Mouse (Mus musculus) hindbrain, embryonic 15.5 days (tissue): ENCODE data around the gene Nt5c2. TPM values are rescaled to one million over a fixed set of nuclear protein-coding genes. Genes with fewer than 3 reads are reported as not detected.

Experiments
- ATAC-seq: fragments of 200-750 bp; cut with Nextera tagmentation; 2 replicates; pipeline ENCODE4 v1.8.0; 2017; ENCODE audit warnings: low read depth, moderate number of reproducible peaks, moderate TSS enrichment; ENCODE audit not compliant: low FRiP score
- H3K27ac ChIP-seq: fragments of 300-500 bp; sonication (generic); replicated peaks from 2 replicates; pipeline ENCODE4 v1.5.1; 2015; ENCODE audit warnings: mild to moderate bottlenecking, inconsistent platforms
- H3K27me3 ChIP-seq: fragments of 300-500 bp; sonication (generic); 2 replicates; pipeline ENCODE4 v1.6.1; 2015; ENCODE audit warnings: control low read depth, inconsistent platforms
- H3K36me3 ChIP-seq: fragments of 300-500 bp; sonication (generic); 2 replicates; pipeline ENCODE4 v1.6.1; 2015; ENCODE audit warnings: control low read depth, inconsistent platforms
- H3K4me1 ChIP-seq: fragments of 300-500 bp; sonication (generic); replicated peaks from 2 replicates; pipeline ENCODE4 v1.6.1; 2015; ENCODE audit warnings: control low read depth, inconsistent platforms
- H3K4me2 ChIP-seq: fragments of 300-500 bp; sonication (generic); 2 replicates; pipeline ENCODE4 v1.6.1; 2015; ENCODE audit warnings: moderate library complexity, mild to moderate bottlenecking, inconsistent platforms
- H3K4me3 ChIP-seq: fragments of 300-500 bp; sonication (generic); 2 replicates; pipeline ENCODE4 v1.5.1; 2015; ENCODE audit warnings: mild to moderate bottlenecking, inconsistent platforms
- H3K9ac ChIP-seq: fragments of 300-500 bp; sonication (generic); 2 replicates; pipeline ENCODE4 v1.6.1; 2015; ENCODE audit warnings: inconsistent platforms
- H3K9me3 ChIP-seq: fragments of 300-500 bp; sonication (generic); 2 replicates; pipeline ENCODE4 v1.6.1; 2016; ENCODE audit warnings: control low read depth, inconsistent platforms
- WGBS: fragments of 180-500 bp; shearing (Covaris S2); methylation state at CpG from one replicate; pipeline ENCODE4 v1.1.7; 2015; 5-methylcytosine and 5-hydroxymethylcytosine counted together
- polyA plus RNA-seq: library from polyadenylated mRNA; unstranded; fragments of >200 nt; fragmentation: Nextera tagmentation; extraction: Ambion mirVana; gene quantifications from 2 replicates; pipeline ENCODE4 v1.2.1, GENCODE M21; 2015

Gene Nt5c2
- polyA plus RNA-seq, 1 experiment from 2014 or later: 74.1 TPM

GRCm38 (mm10) chr19:46932608-46933007 lies 82.3 kb downstream of the Nt5c2 start:
- Histone ChIP-seq H3K9me3 (no peaks in the 10 kb centered on the region), H3K4me1 (peaks cover 11% of the 10 kb centered on the region; the same call in 1 of the 2 replicates), H3K9ac (no peak overlapping the region), H3K36me3 (no peaks in the 10 kb centered on the region), H3K4me3 (no peak overlapping the region), H3K27ac (no peak overlapping the region), H3K27me3 (no peaks in the 10 kb centered on the region), H3K4me2 (no peak overlapping the region)
- WGBS: 74% methylated on average over 5 of the region's 5 CpGs
- no peak for ATAC-seq

- H3K36me3 ChIP-seq: no peaks in the 10 kb centered on the region
- H3K4me1 ChIP-seq: peaks cover 17% of the 10 kb centered on the region
- no peak for ATAC-seq
- H3K4me2 ChIP-seq: no peak overlapping the region
- no peak overlapping the region for H3K9ac ChIP-seq
- H3K9me3 ChIP-seq: no peaks in the 10 kb centered on the region
- H3K4me3 ChIP-seq: no peak overlapping the region
- H3K27ac ChIP-seq: no peak overlapping the region
- 67% methylated on average over 5 of the region's 5 CpGs for WGBS
- no peaks in the 10 kb centered on the region for H3K27me3 ChIP-seq
These were observed 84.9 kb downstream of the Nt5c2 start for GRCm38 (mm10) chr19:46930026-46930425.

GRCm38 (mm10) chr19:46929044-46929587 lies 85.8 kb downstream of the Nt5c2 start:
- no peak for ATAC-seq
- Histone ChIP-seq H3K27ac (no peak overlapping the region), H3K4me2 (no peak overlapping the region), H3K9ac (no peak overlapping the region), H3K9me3 (no peaks in the 10 kb centered on the region), H3K4me1 (peaks cover 17% of the 10 kb centered on the region), H3K27me3 (no peaks in the 10 kb centered on the region), H3K36me3 (no peaks in the 10 kb centered on the region), H3K4me3 (no peak overlapping the region)
- 57% methylated on average over 6 of the region's 6 CpGs for WGBS

GRCm38 (mm10) chr19:46928136-46928535 lies 86.8 kb downstream of the Nt5c2 start:
- H3K4me1 ChIP-seq: peaks cover 17% of the 10 kb centered on the region
- no peaks in the 10 kb centered on the region for H3K36me3 ChIP-seq
- ATAC-seq: no peak
- H3K27ac ChIP-seq: no peak overlapping the region
- H3K4me3 ChIP-seq: no peak overlapping the region
- H3K9me3 ChIP-seq: no peaks in the 10 kb centered on the region
- H3K27me3 ChIP-seq: no peaks in the 10 kb centered on the region
- no peak overlapping the region for H3K4me2 ChIP-seq
- no peak overlapping the region for H3K9ac ChIP-seq
- WGBS: 55% methylated on average over 4 of the region's 4 CpGs

- Histone ChIP-seq H3K9me3 (no peaks in the 10 kb centered on the region), H3K9ac (no peak overlapping the region), H3K27me3 (no peaks in the 10 kb centered on the region), H3K36me3 (no peaks in the 10 kb centered on the region), H3K4me3 (no peak overlapping the region), H3K4me1 (peaks cover 17% of the 10 kb centered on the region), H3K27ac (no peak overlapping the region), H3K4me2 (no peak overlapping the region)
- WGBS: 70% methylated on average over 5 of the region's 5 CpGs
- ATAC-seq: no peak
These were observed 88.0 kb downstream of the Nt5c2 start for GRCm38 (mm10) chr19:46926951-46927350.

GRCm38 (mm10) chr19:46926357-46926756 lies 88.6 kb downstream of the Nt5c2 start:
- H3K4me2 ChIP-seq: no peak overlapping the region
- no peaks in the 10 kb centered on the region for H3K27me3 ChIP-seq
- peaks cover 17% of the 10 kb centered on the region for H3K4me1 ChIP-seq
- no peak for ATAC-seq
- H3K4me3 ChIP-seq: no peak overlapping the region
- no peaks in the 10 kb centered on the region for H3K36me3 ChIP-seq
- H3K9me3 ChIP-seq: no peaks in the 10 kb centered on the region
- no peak overlapping the region for H3K27ac ChIP-seq
- WGBS: 71% methylated on average over 4 of the region's 4 CpGs
- no peak overlapping the region for H3K9ac ChIP-seq

- Histone ChIP-seq H3K4me2 (no peak overlapping the region), H3K4me1 (no peaks in the 10 kb centered on the region), H3K36me3 (no peaks in the 10 kb centered on the region), H3K27ac (no peak overlapping the region), H3K9ac (no peak overlapping the region), H3K9me3 (no peaks in the 10 kb centered on the region), H3K4me3 (no peak overlapping the region), H3K27me3 (no peaks in the 10 kb centered on the region)
- no peak for ATAC-seq
- WGBS: 94% methylated on average over 6 of the region's 6 CpGs
These were observed 94.4 kb downstream of the Nt5c2 start for GRCm38 (mm10) chr19:46920571-46920970.

- no peak overlapping the region for H3K4me2 ChIP-seq
- no peaks in the 10 kb centered on the region for H3K36me3 ChIP-seq
- WGBS: 74% methylated on average over 9 of the region's 9 CpGs
- no peaks in the 10 kb centered on the region for H3K9me3 ChIP-seq
- H3K9ac ChIP-seq: no peak overlapping the region
- H3K4me3 ChIP-seq: no peak overlapping the region
- H3K27me3 ChIP-seq: no peaks in the 10 kb centered on the region
- ATAC-seq: no peak
- no peak overlapping the region for H3K27ac ChIP-seq
- no peaks in the 10 kb centered on the region for H3K4me1 ChIP-seq
These were observed 99.4 kb downstream of the Nt5c2 start for GRCm38 (mm10) chr19:46915406-46916080.

GRCm38 (mm10) chr19:46913626-46914025 lies 101.3 kb downstream of the Nt5c2 start:
- 91% methylated on average over 11 of the region's 11 CpGs for WGBS
- Histone ChIP-seq H3K9ac (no peak overlapping the region), H3K4me3 (no peak overlapping the region), H3K27me3 (no peaks in the 10 kb centered on the region), H3K9me3 (no peaks in the 10 kb centered on the region), H3K4me2 (no peak overlapping the region), H3K36me3 (no peaks in the 10 kb centered on the region), H3K27ac (no peak overlapping the region), H3K4me1 (no peaks in the 10 kb centered on the region)
- ATAC-seq: no peak

GRCm38 (mm10) chr19:46911492-46911891 lies 103.5 kb downstream of the Nt5c2 start:
- Histone ChIP-seq H3K9ac (no peak overlapping the region), H3K4me1 (no peaks in the 10 kb centered on the region), H3K4me3 (no peak overlapping the region), H3K27me3 (no peaks in the 10 kb centered on the region), H3K4me2 (no peak overlapping the region), H3K36me3 (no peaks in the 10 kb centered on the region), H3K27ac (no peak overlapping the region), H3K9me3 (no peaks in the 10 kb centered on the region)
- ATAC-seq: no peak
- WGBS: 91% methylated on average over 3 of the region's 3 CpGs

GRCm38 (mm10) chr19:46908977-46909376 lies 106.0 kb downstream of the Nt5c2 start:
- ATAC-seq: no peak
- H3K36me3 ChIP-seq: no peaks in the 10 kb centered on the region
- H3K9ac ChIP-seq: no peak overlapping the region
- no peaks in the 10 kb centered on the region for H3K4me1 ChIP-seq
- H3K9me3 ChIP-seq: no peaks in the 10 kb centered on the region
- H3K4me3 ChIP-seq: no peak overlapping the region
- WGBS: 52% methylated on average over 4 of the region's 4 CpGs
- no peaks in the 10 kb centered on the region for H3K27me3 ChIP-seq
- H3K27ac ChIP-seq: no peak overlapping the region
- H3K4me2 ChIP-seq: no peak overlapping the region

- Histone ChIP-seq H3K4me1 (no peaks in the 10 kb centered on the region), H3K27ac (no peak overlapping the region), H3K9ac (no peak overlapping the region), H3K4me3 (no peak overlapping the region), H3K9me3 (no peaks in the 10 kb centered on the region), H3K36me3 (no peaks in the 10 kb centered on the region), H3K27me3 (no peaks in the 10 kb centered on the region), H3K4me2 (no peak overlapping the region)
- WGBS: 77% methylated on average over 5 of the region's 5 CpGs
- no peak for ATAC-seq
These were observed 106.7 kb downstream of the Nt5c2 start for GRCm38 (mm10) chr19:46908207-46908606.

- no peaks in the 10 kb centered on the region for H3K27me3 ChIP-seq
- ATAC-seq: no peak
- H3K27ac ChIP-seq: no peak overlapping the region
- no peaks in the 10 kb centered on the region for H3K36me3 ChIP-seq
- no peaks in the 10 kb centered on the region for H3K9me3 ChIP-seq
- H3K4me3 ChIP-seq: no peak overlapping the region
- H3K4me1 ChIP-seq: no peaks in the 10 kb centered on the region
- H3K4me2 ChIP-seq: no peak overlapping the region
- H3K9ac ChIP-seq: no peak overlapping the region
- WGBS: 89% methylated on average over 4 of the region's 4 CpGs
These were observed 109.0 kb downstream of the Nt5c2 start for GRCm38 (mm10) chr19:46905971-46906370.
